Mouse (Mus musculus) ZHBTc4 (cell line): Measurements from ENCODE around the gene Gca.
A peak's percentile ranks its signal among the peaks of the same experiment; 100 is the strongest.
"Not testable (repeated sequence)": the region's sequence is repeated elsewhere in the genome, so short reads cannot be mapped to it uniquely, and the experiment has no call there.

Experiments used
- DNase-seq: peaks from one replicate; pipeline ENCODE4 v3.0.0-alpha.2; 2011; ENCODE audit warnings: low read depth, low spot score

Gca gene

DNA sequence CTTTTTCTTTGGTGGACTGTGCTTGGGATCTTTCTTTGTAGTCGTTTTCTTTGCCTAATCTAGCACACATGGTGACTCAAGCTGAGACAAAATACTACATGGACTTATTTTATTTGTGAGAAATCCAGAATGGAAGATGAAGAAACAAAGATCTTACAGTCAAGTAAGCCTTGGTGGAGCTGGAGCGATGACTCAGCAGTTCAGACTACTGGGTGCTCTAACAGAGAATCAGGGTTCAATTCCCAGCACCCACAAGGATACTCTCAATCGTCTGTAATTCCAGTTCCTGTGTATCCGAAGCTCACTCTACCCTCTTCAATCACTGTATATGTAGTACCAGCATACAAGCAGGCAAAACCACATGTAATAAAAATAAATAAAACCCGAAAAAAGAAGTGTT, 6.2 kb downstream of the Gca start:
- no peak for DNase-seq

DNA sequence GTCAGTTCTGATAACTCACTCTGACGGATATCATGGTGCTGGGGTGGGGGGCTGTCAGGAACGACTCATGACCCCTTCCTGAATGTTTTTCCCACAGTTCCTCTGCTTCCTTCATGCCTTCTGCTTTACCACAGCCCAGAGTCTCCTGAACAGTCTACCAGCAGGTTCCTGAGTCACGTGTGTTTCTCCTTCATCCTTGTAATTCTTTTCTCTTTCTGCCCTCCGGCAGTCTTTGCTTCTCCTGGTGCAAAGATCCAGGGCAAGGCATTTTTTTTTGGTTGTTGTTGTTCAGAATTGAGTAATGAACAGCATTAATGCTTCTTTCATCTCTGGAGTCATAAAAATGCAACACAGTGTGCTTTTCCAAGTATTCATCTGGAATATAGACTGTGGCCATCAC, 6.7 kb downstream of the Gca start:
- no peak for DNase-seq

DNA sequence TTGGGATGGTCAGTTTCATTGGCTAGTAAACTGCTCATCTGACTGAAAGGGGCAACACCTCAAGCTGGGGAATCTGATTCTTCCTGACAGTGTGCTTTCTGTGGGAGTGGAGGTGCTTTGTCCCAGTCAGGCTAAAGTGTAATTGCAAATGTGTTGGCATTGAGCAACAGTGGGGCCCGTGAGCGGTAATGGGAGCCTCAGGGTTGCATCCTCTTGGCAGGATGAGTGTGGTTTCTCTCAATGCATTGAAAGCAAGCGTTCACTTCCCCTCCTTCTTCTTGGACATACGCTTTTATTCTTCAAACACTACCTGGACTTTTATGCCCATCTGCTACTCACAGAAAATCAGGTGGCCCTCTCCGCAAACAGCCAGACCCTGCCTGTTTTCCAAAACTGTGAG, 8.7 kb downstream of the Gca start:
- DNase-seq, result no peak

DNA sequence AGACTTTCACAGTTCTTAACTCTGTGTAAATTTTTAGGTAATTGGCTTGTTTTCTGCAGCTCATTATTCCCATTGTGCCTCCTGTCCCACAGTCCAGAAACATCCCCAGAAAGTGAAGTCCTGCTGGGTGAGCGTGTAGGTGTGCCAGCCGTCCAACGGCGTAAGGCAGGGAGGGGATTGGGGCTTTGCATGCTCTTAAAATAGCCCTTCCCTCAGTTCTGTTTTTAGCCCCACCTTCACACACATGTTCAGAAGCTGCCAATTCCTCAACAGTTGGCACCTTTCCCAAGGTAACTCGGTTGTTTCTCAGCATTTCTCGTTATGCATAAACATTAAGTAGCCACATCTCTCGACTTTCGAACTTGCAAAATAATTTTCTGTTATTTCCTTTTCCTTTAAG, 17.6 kb downstream of the Gca start:
- no peak for DNase-seq

DNA sequence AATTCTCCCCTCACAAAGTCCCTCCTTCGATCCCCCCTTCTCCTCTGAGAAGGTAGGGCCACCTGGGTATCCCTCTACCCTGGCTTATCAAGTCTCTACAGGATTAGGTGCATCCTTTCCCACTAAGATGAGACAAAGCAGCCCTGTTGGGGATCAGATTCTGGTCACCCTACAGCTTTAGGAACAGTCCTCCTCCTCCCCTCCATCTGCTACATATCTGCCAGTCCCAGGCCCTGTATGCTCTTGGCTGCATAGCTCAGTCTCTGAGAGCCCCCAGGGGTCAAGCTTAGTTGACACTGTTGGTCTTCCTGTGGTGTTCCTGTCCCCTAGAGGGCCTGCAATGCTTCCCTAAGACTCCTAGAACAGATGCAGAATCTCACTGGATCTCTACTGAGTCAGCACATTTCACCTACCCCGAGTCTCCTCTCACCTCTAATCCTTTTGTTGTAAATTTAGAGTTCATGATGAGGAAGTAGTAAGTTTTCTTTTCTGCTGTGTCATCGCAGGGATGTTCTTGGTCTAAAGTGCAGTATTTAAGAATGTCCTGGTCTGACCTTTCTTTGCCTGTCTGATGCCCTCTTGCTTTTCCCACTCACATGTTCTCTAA, 21.0 kb downstream of the Gca start:
- DNase-seq, result peak; percentile 7

DNA sequence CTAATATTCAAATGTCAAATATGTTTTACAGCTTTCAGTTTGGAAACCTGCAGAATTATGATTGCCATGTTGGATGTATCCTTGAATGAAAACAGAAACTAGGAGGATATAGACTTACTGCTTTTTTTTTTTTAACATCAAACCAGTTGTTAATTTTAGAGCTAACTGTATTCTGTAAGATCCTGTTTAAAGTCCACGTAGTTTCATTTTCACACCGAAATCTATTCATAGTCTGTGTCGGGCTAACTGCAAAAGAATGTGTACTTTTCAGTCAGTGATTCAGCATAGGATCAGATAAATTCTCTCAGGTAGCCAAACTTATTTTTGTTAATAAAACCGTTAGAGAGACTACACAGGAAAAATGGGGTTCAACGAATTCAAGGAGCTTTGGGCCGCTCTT, 21.8 kb downstream of the Gca start:
- no peak for DNase-seq

DNA sequence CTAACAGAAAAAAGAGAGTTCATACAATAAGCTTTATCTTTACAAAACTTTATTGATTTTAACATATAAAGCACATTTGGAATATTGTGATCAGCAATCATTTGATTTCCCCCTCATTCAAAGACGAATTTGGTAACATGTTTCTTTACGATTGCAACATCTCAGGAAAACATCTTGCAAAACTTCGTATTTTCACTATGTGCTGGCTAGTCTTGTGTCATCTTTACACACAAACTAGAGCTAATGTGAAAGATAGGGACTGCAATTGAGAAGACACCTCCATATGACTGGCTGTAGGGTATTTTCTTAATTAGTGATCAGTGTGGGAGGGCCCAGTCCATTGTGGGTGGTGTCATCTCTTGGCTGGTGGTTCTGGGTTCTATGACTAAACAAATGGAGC, 42.2 kb downstream of the Gca start:
- no peak for DNase-seq

DNA sequence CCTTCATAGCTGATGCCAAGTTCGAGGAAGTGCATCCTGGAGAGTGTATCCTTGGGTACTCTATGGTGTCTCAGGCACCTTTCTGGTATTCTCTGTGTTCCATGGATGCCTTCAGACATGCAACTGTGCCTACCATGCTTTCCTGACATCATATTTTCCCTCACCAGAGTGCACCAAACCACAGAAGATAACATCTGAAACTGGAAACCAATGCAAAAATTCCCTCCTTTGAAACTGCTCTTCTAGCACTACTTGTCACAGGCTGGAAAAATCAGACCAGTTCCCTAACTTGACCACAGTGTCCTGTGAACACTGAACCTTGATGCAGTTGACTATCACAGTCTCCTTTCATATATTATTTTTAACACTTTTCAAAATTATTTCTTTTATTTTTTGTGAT, 45.5 kb downstream of the Gca start:
- DNase-seq, result no peak

DNA sequence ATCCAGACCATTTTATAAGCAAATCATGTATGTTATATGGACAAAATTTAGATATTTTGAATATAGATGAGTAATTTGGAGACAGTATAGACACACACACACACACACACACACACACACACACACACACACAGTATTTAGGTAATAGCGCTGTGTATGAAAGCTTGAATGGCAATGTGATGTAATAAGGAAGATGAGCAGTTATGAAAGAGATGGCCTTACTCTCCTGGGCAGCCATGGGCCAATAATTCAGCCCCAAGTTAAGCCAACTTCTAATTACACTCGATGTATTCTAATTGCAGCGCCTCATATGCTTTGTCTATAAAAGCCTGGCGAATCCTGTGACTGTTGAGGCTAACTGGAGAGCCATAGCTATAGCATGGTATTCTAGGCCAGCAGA, 50.3 kb downstream of the Gca start:
- DNase-seq, result not testable (repeated sequence)

DNA sequence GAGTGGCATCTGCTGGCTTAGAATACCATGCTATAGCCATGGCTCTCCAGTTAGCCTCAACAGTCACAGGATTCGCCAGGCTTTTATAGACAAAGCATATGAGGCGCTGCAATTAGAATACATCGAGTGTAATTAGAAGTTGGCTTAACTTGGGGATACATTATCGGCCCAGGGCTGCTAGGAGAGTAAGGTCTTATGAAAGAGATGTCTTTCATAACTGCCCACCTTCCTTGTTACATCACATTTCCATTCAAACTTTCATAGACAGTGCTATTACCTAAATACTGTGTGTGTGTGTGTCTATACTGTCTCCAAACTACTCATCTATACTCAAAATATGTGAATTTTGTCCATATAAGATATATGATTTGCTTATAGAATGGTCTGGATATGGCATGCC, 51.2 kb downstream of the Gca start:
- DNase-seq, result no peak

DNA sequence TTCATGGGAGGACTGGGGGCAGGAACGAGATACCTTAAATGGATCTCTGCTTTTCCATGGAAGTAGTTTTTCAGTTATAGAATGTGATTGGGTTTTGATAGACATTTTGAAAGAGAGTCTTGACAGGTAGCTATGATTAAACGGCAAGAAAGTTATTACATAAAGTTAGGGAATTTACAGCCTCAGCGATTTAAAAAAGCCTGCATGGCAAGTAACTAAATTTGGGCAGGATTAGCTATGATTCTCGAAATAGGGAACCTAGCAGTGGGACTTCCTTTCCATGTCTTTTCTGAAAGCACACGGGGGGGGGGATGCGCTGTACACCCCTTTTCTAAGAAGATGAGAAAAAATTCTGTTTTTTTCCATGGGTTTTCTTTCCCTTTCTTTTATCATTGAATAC, 53.2 kb downstream of the Gca start:
- DNase-seq, result no peak

DNA sequence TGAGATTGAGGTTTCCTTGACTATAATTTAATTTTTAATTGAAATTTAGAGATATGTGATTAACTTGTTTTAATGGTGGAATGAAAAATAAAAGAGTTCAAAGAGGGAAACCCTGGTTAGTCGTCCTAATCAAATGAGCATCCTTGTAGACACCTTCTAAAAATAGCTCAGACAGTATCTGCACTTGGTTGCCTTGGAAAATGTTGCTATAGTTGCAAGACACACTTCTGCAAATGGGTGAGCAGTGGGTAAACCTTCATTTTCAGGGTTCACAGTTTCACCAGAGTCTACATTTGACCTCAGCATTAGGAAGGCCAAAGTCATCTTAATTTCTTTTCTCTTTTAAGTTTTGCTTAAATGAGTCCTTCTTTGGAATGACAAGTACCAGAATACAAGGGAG, 54.3 kb downstream of the Gca start:
- DNase-seq, result no peak

DNA sequence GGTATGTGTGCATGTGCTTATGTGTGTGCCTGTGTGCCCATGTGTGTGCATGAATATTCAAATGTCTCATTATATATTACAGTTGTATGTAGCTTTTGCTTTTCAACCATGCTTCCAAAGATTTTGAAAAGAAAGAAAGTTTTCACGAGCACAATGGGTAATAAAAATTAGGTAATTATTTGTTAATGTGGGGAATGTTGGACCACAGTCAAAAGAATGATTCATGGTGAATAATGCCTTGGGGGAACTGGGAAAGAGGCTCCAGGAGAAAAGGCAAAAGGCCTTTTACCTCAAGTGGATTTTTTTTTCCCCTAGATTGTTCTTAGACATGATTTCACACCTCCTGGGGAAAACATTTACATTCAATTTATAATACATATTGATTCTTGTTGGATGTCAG, 61.9 kb downstream of the Gca start:
- no peak for DNase-seq

DNA sequence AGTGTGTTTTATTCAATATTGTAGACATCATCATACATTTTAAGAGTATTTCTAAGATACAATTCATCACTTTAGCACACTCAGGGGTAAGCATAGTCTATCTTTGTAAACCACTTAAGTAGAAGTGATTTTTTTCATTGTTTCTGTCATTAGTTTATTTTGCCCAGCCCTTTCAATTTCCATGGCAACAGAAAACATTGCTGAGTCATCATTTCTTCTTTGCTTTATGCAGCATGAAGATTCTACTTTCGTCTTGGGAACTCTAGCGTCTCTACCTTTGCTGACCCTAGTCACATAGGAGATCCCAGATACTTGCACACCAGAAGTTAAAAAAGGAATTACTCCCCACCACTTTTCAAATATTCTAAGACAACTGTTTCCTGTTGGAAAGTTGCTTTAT, 63.6 kb downstream of the Gca start:
- no peak for DNase-seq

DNA sequence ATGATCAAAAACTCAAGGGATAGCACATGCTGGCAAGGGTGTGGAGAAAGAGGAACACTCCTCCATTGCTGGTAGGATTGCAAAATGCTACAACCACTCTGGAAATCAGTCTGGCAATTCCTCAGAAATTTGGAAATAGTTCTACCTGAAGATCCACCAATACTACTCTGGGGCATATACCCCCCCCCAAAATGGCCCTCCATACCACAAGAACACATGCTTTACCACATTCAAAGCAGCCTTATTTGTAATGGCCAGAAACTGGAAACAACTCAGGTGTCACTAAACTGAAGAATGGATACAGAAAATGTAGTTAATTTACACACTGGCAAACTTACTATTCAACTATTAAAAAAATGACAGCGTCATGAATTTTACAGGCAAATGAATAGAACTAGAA, 66.6 kb downstream of the Gca start:
- DNase-seq, result no peak

DNA sequence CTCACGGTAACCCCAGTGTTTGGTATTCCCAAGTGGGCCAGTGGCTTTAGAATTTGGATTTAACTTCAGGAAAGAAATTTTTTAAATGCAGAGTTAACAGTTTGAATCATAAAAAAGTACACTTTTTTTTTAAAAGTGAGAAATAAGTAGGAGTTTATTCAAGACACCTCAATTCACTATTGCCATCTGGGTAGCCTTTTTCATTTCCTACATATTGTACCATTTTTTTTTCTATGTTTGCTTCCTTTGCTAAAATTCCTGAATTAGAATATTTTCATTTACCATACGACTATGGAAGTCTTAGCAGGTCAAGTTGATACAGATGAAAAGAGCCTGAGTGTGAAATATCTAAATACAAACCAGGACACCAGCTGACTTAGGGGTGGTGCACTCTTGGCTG, 79.0 kb downstream of the Gca start:
- no peak for DNase-seq
